Mouse (Mus musculus): ENCODE measurements around the gene Ctsk. TPM values are rescaled to one million over a fixed set of nuclear protein-coding genes. Genes with fewer than 3 reads are reported as not detected.
A peak's percentile ranks its signal among the peaks of the same experiment; 100 is the strongest.

Ctsk gene
- polyA plus RNA-seq, 1 experiment from 2014 or later = 8.4 TPM

DNA sequence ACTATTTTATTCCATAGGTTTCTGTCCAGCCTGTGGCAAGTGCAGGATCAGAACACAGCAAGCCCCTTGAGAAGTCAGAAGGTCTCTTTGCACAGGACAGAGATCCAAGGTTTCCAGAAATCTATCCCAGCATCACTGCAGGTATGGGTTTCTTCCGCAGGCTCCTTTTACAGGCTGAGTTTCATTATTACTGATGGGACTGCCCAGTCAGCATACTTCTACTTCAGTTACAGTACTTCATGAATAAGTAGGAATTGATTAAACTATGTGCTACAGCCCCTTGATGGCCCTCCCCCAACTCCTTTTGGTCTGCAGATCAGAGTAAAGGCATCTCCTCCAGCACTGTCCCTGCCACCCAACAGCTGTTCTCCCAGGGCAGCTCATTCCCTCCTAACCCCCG, 8.8 kb upstream of the Ctsk start:
- Histone ChIP-seq H3K9ac (ENCODE audit: low read depth, low read length) (no peak overlapping the region), H3K4me2 (ENCODE audit: low read length) (no peak overlapping the region), H3K4me3 (ENCODE audit: low read length) (no peak overlapping the region), H3K27me3 (replicated peaks; ENCODE audit: control insufficient read depth, insufficient read depth, low read length) (no peaks in the 10 kb centered on the region), H3K27ac (ENCODE audit: low read depth, low read length) (no peak overlapping the region), H3K36me3 (ENCODE audit: control insufficient read depth, insufficient read depth, low read length) (peaks cover 32% of the 10 kb centered on the region), H3K4me1 (ENCODE audit: control insufficient read depth, insufficient read depth, low read depth, low read length) (no peaks in the 10 kb centered on the region), H3K9me3 (ENCODE audit: control insufficient read depth, low read length) (no peaks in the 10 kb centered on the region)
- ATAC-seq = no peak
- WGBS = 92% methylated on average over 2 of the region's 2 CpGs

DNA sequence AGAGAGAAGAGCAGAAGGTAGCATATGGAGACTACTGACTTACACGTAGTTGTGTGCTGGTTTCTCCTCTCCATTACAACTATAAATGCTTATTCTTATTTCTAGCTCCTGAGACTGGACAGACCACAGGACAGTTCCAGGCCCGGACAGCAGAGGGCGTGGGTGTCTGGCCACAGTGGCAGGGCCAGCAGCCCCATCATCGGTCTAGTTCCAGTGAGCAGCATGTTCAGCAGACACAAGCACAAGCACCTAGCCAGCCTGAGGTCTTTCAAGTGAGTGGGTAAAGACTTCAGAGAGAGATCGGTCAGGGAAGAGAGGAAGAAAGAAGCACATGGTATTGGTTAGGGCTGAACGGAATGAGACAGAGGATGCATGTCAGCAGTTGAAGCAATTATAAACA, 4.7 kb upstream of the Ctsk start:
- Histone ChIP-seq H3K27ac (ENCODE audit: low read depth, low read length) (no peak overlapping the region), H3K27me3 (replicated peaks; ENCODE audit: control insufficient read depth, insufficient read depth, low read length) (no peaks in the 10 kb centered on the region), H3K4me2 (ENCODE audit: low read length) (no peak overlapping the region), H3K4me3 (ENCODE audit: low read length) (no peak overlapping the region), H3K36me3 (ENCODE audit: control insufficient read depth, insufficient read depth, low read length) (peaks cover 24% of the 10 kb centered on the region), H3K9ac (ENCODE audit: low read depth, low read length) (no peak overlapping the region), H3K9me3 (ENCODE audit: control insufficient read depth, low read length) (no peaks in the 10 kb centered on the region), H3K4me1 (ENCODE audit: control insufficient read depth, insufficient read depth, low read depth, low read length) (no peaks in the 10 kb centered on the region)
- ATAC-seq = no peak
- WGBS = 63% methylated on average over 6 of the region's 6 CpGs

DNA sequence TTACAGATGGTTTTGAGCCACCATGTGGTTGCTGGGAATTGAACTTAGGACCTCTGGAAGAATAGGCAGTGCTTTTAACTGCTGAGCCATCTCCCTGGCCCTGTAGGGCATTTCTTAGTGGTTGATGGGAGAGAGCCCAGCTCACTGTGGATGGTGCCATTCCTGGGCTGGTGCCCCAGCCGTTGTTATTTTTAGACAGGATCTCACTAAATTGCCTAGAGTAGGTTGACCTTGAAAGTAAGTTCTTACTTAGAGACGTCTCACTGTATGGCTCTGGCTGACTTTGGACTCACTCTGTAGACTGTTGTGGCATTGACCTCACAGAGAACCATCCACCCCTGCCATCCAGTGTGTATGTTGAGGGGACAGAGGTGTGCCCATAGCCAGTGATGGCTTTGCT, 827 bp upstream of the Ctsk start:
- Histone ChIP-seq H3K9me3 (ENCODE audit: control insufficient read depth, low read length) (no peaks in the 10 kb centered on the region), H3K27ac (ENCODE audit: low read depth, low read length) (no peak overlapping the region), H3K9ac (ENCODE audit: low read depth, low read length) (no peak overlapping the region), H3K36me3 (ENCODE audit: control insufficient read depth, insufficient read depth, low read length) (peaks cover 18% of the 10 kb centered on the region), H3K4me2 (ENCODE audit: low read length) (no peak overlapping the region), H3K27me3 (replicated peaks; ENCODE audit: control insufficient read depth, insufficient read depth, low read length) (no peaks in the 10 kb centered on the region), H3K4me1 (ENCODE audit: control insufficient read depth, insufficient read depth, low read depth, low read length) (no peaks in the 10 kb centered on the region), H3K4me3 (ENCODE audit: low read length) (no peak overlapping the region)
- ATAC-seq = no peak
- WGBS = 89% methylated on average over 2 of the region's 2 CpGs

DNA sequence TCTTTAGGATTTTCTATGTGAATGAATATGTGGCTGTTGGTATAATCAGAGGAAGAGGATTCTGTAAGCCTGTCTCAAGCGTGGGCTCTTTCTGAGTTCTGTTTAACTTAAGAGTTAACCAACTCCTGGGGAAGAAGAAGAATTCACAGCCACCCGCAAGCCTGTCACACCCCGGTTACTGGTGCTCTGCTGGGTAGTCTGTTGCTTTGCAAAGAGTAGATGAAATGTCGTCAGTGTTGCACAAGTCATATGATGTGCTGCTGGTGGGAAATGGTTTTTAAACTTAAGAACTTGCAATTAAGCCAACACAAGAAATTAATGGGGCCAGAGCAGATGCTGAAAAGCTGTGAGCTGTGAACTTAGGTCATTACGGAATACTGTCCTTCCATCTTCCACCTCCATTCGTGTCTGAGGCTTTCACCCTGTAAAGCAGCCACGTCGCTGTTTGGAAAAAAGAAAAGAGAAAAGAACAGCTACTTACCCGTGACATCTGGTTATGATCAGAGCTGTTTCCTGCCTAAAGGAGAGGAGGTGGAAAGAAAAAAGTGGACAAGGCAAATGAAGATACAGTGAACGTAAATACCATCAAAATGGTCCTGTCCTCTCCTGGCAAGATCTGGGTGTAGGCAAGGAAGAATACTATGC, 562 bp downstream of the Ctsk start:
- 77% methylated on average over 10 of the region's 10 CpGs for WGBS
- Histone ChIP-seq H3K9ac (ENCODE audit: low read depth, low read length) (no peak overlapping the region; the same call in 1 of the 2 replicates), H3K4me1 (ENCODE audit: control insufficient read depth, insufficient read depth, low read depth, low read length) (no peaks in the 10 kb centered on the region), H3K4me3 (ENCODE audit: low read length) (no peak overlapping the region), H3K9me3 (ENCODE audit: control insufficient read depth, low read length) (no peaks in the 10 kb centered on the region), H3K36me3 (ENCODE audit: control insufficient read depth, insufficient read depth, low read length) (peaks cover 9% of the 10 kb centered on the region), H3K27ac (ENCODE audit: low read depth, low read length) (no peak overlapping the region), H3K27me3 (replicated peaks; ENCODE audit: control insufficient read depth, insufficient read depth, low read length) (no peaks in the 10 kb centered on the region), H3K4me2 (ENCODE audit: low read length) (no peak overlapping the region)
- no peak for ATAC-seq

DNA sequence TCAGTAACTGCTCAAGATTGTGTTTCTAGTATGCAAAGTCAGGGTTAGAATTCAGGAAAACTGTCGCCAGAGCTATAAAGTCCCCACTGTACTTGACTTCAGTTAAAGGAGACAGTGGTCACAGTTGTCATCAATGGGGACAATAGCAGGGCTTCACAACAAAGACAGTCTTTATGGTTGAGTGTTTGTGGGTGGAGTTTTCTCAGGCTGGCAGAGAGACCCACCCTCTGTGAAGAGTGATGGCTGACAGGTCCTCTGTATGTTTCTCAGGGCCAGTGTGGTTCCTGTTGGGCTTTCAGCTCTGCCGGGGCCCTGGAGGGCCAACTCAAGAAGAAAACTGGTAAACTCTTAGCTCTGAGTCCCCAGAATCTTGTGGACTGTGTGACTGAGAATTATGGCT, 3.3 kb downstream of the Ctsk start:
- Histone ChIP-seq H3K36me3 (ENCODE audit: control insufficient read depth, insufficient read depth, low read length) (no peaks in the 10 kb centered on the region), H3K4me2 (ENCODE audit: low read length) (no peak overlapping the region), H3K9ac (ENCODE audit: low read depth, low read length) (no peak overlapping the region), H3K27me3 (replicated peaks; ENCODE audit: control insufficient read depth, insufficient read depth, low read length) (no peaks in the 10 kb centered on the region), H3K9me3 (ENCODE audit: control insufficient read depth, low read length) (no peaks in the 10 kb centered on the region), H3K27ac (ENCODE audit: low read depth, low read length) (no peak overlapping the region), H3K4me3 (ENCODE audit: low read length) (no peak overlapping the region), H3K4me1 (ENCODE audit: control insufficient read depth, insufficient read depth, low read depth, low read length) (no peaks in the 10 kb centered on the region)
- no peak for ATAC-seq
- 23% methylated on average over 2 of the region's 2 CpGs for WGBS

DNA sequence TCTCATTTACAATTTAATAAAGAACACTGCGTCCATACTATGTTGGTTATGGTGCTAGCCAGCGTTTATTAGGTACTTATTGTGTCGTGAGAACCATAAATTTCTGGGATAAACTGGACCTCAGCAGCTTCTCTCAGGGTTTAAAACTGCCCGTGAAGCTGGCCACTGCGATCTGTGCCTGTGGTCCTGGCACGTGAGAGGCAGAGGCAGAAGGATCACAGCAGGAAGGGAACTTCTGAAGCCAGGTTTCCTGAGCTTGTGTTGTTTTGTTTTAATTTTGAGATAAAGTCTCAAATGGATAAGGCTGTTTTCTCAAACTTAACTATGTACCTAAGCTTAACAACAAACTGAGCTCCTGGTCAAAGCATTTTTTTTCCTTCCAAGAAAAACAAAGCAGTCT, 10.3 kb downstream of the Ctsk start:
- Histone ChIP-seq H3K27ac (ENCODE audit: low read depth, low read length) (no peak overlapping the region), H3K36me3 (ENCODE audit: control insufficient read depth, insufficient read depth, low read length) (no peaks in the 10 kb centered on the region), H3K4me2 (ENCODE audit: low read length) (no peak overlapping the region), H3K27me3 (replicated peaks; ENCODE audit: control insufficient read depth, insufficient read depth, low read length) (no peaks in the 10 kb centered on the region), H3K9ac (ENCODE audit: low read depth, low read length) (no peak overlapping the region), H3K9me3 (ENCODE audit: control insufficient read depth, low read length) (no peaks in the 10 kb centered on the region), H3K4me3 (ENCODE audit: low read length) (no peak overlapping the region), H3K4me1 (ENCODE audit: control insufficient read depth, insufficient read depth, low read depth, low read length) (no peaks in the 10 kb centered on the region)
- WGBS = 75% methylated on average over 6 of the region's 6 CpGs
- no peak for ATAC-seq

DNA sequence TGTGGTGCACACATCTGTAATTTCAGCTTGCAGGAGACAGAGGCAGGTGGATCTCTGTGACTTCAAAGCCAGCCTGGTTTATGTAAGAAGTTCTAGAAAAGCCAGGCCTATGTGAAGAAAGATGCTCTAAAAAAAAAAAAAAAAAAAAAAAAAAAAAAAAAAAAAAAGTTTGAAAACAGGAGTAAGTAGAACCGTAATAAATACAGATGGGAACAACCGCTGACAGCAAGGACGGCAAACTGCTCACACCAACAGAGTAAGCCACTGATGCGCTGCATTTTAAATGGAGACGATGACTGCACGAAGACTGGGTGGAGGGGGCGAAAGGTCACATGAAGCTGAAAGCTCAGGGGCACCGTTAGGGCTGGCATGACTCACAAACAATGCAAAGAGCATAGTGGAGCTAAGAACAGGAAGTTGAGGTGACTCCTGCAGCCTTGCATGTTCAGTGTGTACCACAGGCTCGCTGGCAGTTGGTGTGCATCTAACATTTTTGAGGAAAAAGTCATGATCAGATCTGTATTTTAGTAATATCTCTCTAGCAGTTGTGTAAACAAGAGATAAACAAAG, 12.6 kb downstream of the Ctsk start:
- Histone ChIP-seq H3K9me3 (ENCODE audit: control insufficient read depth, low read length) (no peaks in the 10 kb centered on the region), H3K4me3 (ENCODE audit: low read length) (no peak overlapping the region), H3K36me3 (ENCODE audit: control insufficient read depth, insufficient read depth, low read length) (no peaks in the 10 kb centered on the region), H3K4me1 (ENCODE audit: control insufficient read depth, insufficient read depth, low read depth, low read length) (no peaks in the 10 kb centered on the region), H3K27ac (ENCODE audit: low read depth, low read length) (no peak overlapping the region), H3K4me2 (ENCODE audit: low read length) (no peak overlapping the region), H3K27me3 (replicated peaks; ENCODE audit: control insufficient read depth, insufficient read depth, low read length) (no peaks in the 10 kb centered on the region), H3K9ac (ENCODE audit: low read depth, low read length) (no peak overlapping the region)
- whole genome bisulfite sequencing = 63% methylated on average over 9 of the region's 9 CpGs
- no peak for ATAC-seq

DNA sequence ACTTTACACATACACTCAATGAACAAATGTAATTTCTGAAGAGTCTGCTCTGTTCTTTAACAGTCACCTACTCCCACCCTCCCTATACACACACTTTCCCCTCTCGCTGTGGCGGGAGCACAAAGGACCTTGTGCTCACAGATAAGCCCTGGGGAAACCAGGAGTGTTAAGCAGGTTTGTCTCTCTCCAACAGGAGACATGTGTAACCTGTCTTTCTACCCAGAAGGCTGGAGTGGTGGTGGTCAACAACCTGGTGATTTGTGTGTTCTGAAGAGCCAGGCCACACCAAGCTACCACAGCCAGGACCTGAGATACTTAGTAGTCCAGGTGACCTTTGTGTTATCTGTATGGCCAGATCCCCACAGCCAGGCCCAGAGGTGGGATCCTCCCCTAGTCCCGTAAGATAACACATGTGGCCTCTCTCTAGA, 17.6 kb downstream of the Ctsk start:
- Histone ChIP-seq H3K4me3 (ENCODE audit: low read length) (no peak overlapping the region), H3K27ac (ENCODE audit: low read depth, low read length) (no peak overlapping the region), H3K4me2 (ENCODE audit: low read length) (no peak overlapping the region), H3K4me1 (ENCODE audit: control insufficient read depth, insufficient read depth, low read depth, low read length) (no peaks in the 10 kb centered on the region), H3K9me3 (ENCODE audit: control insufficient read depth, low read length) (no peaks in the 10 kb centered on the region), H3K27me3 (replicated peaks; ENCODE audit: control insufficient read depth, insufficient read depth, low read length) (no peaks in the 10 kb centered on the region), H3K36me3 (ENCODE audit: control insufficient read depth, insufficient read depth, low read length) (no peaks in the 10 kb centered on the region), H3K9ac (ENCODE audit: low read depth, low read length) (no peak overlapping the region)
- ATAC-seq = no peak
- WGBS = 90% methylated on average over 3 of the region's 3 CpGs

DNA sequence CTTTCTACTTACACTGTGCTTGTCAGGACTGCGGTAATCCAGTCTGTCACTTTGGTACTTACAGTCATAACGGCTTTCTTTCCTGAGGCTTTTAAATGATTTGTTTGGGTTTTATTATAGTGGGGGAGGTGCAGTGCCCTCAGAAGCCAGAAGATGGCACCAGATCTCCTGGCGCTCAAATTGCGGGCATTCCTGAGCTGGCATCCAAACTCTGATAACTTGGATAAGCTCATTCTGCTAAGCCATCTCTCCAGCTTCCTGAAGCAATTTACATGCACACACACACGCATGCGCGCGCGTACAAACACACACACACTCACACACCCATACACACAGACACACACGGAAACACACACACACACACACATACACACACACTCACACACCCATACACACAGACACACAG, 18.4 kb downstream of the Ctsk start:
- Histone ChIP-seq H3K27me3 (replicated peaks; ENCODE audit: control insufficient read depth, insufficient read depth, low read length) (no peaks in the 10 kb centered on the region), H3K27ac (ENCODE audit: low read depth, low read length) (no peak overlapping the region), H3K4me3 (ENCODE audit: low read length) (no peak overlapping the region), H3K4me2 (ENCODE audit: low read length) (no peak overlapping the region), H3K9me3 (ENCODE audit: control insufficient read depth, low read length) (no peaks in the 10 kb centered on the region), H3K36me3 (ENCODE audit: control insufficient read depth, insufficient read depth, low read length) (no peaks in the 10 kb centered on the region), H3K4me1 (ENCODE audit: control insufficient read depth, insufficient read depth, low read depth, low read length) (no peaks in the 10 kb centered on the region), H3K9ac (ENCODE audit: low read depth, low read length) (no peak overlapping the region)
- WGBS = 14% methylated on average over 10 of the region's 10 CpGs
- peak; percentile 85 for ATAC-seq

All from hindbrain, embryonic 16.5 days (tissue).